Mouse (Mus musculus): Measurements from ENCODE around the gene Dap. TPM values are rescaled to one million over a fixed set of nuclear protein-coding genes. Genes with fewer than 3 reads are reported as not detected.

Dap gene
- polyA plus RNA-seq (2012; rRNA removed) = 17.2 and 37.0 TPM in 2 replicates

GRCm38 (mm10) chr15:31224135-31224761 is at the start of gene Dap:
TSS of gene Dap (plus strand) at chr15:31224314.

Other genes with a start within 250 kb of the Dap start
- 0.49 and 0.85 TPM in 2 replicates for gene Ankrd33b, start 143.4 kb downstream of the Dap start, polyA plus RNA-seq (2012; rRNA removed)
- gene Ropn1l, start 229.4 kb downstream of the Dap start, polyA plus RNA-seq (2012; rRNA removed) = 0.79 and 1.2 TPM in 2 replicates